Mouse (Mus musculus) midbrain, embryonic 13.5 days (tissue): ENCODE data around the gene Tex14. TPM values are rescaled to one million over a fixed set of nuclear protein-coding genes. Genes with fewer than 3 reads are reported as not detected.

Experiments used
- ATAC-seq: fragments of 200-750 bp; cut with Nextera tagmentation; 2 replicates; pipeline ENCODE4 v1.8.0; 2017; ENCODE audit warnings: mild to moderate bottlenecking, moderate TSS enrichment, moderate library complexity
- H3K27ac ChIP-seq: fragments of 300-500 bp; sonication (generic); 2 replicates; pipeline ENCODE4 v1.5.1; 2015; ENCODE audit warnings: inconsistent platforms, mild to moderate bottlenecking, moderate library complexity
- H3K27me3 ChIP-seq: fragments of 300-500 bp; sonication (generic); 2 replicates; pipeline ENCODE4 v1.6.1; 2015; ENCODE audit warnings: mild to moderate bottlenecking, inconsistent platforms
- H3K36me3 ChIP-seq: fragments of 300-500 bp; sonication (generic); 2 replicates; pipeline ENCODE4 v1.6.1; 2015; ENCODE audit warnings: mild to moderate bottlenecking, inconsistent platforms
- H3K4me1 ChIP-seq: fragments of 300-500 bp; sonication (generic); replicated peaks from 2 replicates; pipeline ENCODE4 v1.6.1; 2015; ENCODE audit warnings: inconsistent platforms
- H3K4me2 ChIP-seq: fragments of 300-500 bp; sonication (generic); replicated peaks from 2 replicates; pipeline ENCODE4 v1.6.1; 2015; ENCODE audit warnings: moderate library complexity, mild to moderate bottlenecking, inconsistent platforms
- H3K4me3 ChIP-seq: fragments of 300-500 bp; sonication (generic); replicated peaks from 2 replicates; pipeline ENCODE4 v1.5.1; 2015; ENCODE audit warnings: mild to moderate bottlenecking, inconsistent platforms
- H3K9ac ChIP-seq: fragments of 300-500 bp; sonication (generic); replicated peaks from 2 replicates; pipeline ENCODE4 v1.6.1; 2015; ENCODE audit warnings: mild to moderate bottlenecking, inconsistent platforms
- H3K9me3 ChIP-seq: fragments of 300-500 bp; sonication (generic); 2 replicates; pipeline ENCODE4 v1.6.1; 2016; ENCODE audit warnings: mild to moderate bottlenecking, inconsistent platforms
- WGBS: fragments of 180-500 bp; shearing (Covaris S2); methylation state at CpG from one replicate; pipeline ENCODE4 v1.1.7; 2015; 5-methylcytosine and 5-hydroxymethylcytosine counted together
- polyA plus RNA-seq: library from polyadenylated mRNA; unstranded; fragments of >200 nt; fragmentation: Nextera tagmentation; extraction: Ambion mirVana; gene quantifications from 2 replicates; pipeline ENCODE4 v1.2.1, GENCODE M21; 2015

The Tex14 gene
- polyA plus RNA-seq, 1 experiment from 2014 or later, result 0.38 TPM

DNA sequence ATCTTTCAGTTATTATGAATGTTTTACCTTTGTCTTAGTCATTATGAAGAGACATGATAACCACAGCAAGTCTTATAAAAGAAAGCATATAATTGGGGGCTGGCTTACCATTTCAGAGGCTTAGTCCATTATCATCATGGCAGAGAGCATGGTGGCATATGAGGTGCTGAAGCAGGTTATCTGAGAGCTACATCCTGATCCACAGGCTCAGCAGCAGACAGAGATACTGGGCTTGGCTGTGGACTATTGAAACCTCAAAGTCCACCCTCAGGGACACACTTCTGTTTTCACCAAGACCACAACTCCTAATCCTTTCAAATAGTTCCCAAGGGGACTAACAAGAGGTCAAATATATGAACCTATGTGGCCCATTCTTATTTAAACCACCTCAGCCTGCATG lies 119.1 kb downstream of the Tex14 start:
- no peaks in the 10 kb centered on the region for H3K36me3 ChIP-seq
- no peaks in the 10 kb centered on the region for H3K9me3 ChIP-seq
- H3K4me1 ChIP-seq, result no peaks in the 10 kb centered on the region
- ATAC-seq, result no peak
- H3K27ac ChIP-seq, result no peak overlapping the region
- no peak overlapping the region for H3K4me2 ChIP-seq
- H3K27me3 ChIP-seq, result no peaks in the 10 kb centered on the region
- no peak overlapping the region for H3K4me3 ChIP-seq
- H3K9ac ChIP-seq, result no peak overlapping the region

DNA sequence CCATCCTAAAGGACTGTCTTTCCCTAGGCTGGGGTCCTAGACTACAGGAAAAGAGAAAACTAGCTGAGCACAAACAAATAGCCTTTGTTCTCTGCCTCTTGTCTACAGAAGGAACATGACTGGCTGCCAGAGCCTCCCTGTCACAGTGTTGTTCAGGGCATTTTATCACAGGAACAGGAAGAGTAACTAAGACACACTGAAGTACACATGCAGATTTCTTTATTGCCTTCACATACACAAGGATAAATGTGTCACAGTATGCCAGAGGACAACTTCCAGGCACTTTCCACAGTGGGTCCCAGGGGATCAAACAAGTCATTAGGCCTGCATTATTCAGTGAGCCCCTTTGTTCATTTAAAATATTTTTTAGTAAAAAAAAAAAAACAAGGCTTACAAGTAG lies 119.9 kb downstream of the Tex14 start:
- H3K4me2 ChIP-seq, result no peak overlapping the region
- no peaks in the 10 kb centered on the region for H3K9me3 ChIP-seq
- ATAC-seq, result no peak
- no peaks in the 10 kb centered on the region for H3K36me3 ChIP-seq
- H3K4me1 ChIP-seq, result no peaks in the 10 kb centered on the region
- no peak overlapping the region for H3K4me3 ChIP-seq
- H3K27ac ChIP-seq, result no peak overlapping the region
- H3K9ac ChIP-seq, result no peak overlapping the region
- H3K27me3 ChIP-seq, result no peaks in the 10 kb centered on the region

DNA sequence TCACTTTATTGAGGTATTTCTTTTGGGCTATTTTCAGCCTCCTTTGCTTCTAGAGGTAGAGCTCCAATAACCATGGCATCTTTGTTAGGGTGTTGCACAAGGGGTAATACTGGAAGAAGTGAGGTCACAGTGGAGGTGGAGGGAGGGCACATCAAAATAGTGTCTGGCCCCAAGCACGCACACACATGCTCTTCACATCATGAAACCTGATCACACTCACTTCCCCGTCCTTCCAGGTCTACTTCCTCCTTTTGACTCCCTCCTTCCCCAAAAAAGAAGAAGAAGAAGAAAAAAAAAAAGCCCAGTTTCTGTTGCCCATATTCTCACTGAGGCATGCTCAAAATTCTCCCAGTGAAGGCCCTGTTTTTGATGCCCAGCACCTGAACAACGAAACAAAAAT lies 122.5 kb downstream of the Tex14 start:
- H3K4me3 ChIP-seq, result no peak overlapping the region
- no peaks in the 10 kb centered on the region for H3K4me1 ChIP-seq
- H3K4me2 ChIP-seq, result no peak overlapping the region
- no peak for ATAC-seq
- H3K27me3 ChIP-seq, result no peaks in the 10 kb centered on the region
- H3K36me3 ChIP-seq, result no peaks in the 10 kb centered on the region
- no peak overlapping the region for H3K9ac ChIP-seq
- 84% methylated on average over 3 of the region's 3 CpGs for WGBS
- H3K27ac ChIP-seq, result no peak overlapping the region
- H3K9me3 ChIP-seq, result no peaks in the 10 kb centered on the region

DNA sequence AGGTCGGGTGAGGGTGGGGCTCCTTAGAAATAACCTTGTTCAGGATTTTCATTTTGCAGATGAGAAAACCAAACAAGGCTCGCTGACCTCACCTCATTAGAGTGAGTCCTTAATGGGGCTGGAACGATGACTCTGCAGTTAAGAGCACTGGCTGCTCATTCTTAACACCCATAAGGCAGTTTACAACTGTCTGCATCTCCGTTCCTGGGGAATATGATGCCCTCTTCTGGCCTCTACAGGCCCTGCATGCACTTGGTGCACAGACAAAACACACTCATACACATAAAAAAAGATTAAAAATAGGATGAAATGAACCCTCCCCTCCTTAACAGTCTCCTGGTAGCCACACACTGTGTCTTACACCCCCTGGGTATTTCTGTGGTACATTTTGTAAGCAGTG lies 123.1 kb downstream of the Tex14 start:
- no peak overlapping the region for H3K4me2 ChIP-seq
- H3K9me3 ChIP-seq, result no peaks in the 10 kb centered on the region
- no peaks in the 10 kb centered on the region for H3K36me3 ChIP-seq
- H3K4me1 ChIP-seq, result no peaks in the 10 kb centered on the region
- H3K9ac ChIP-seq, result no peak overlapping the region
- no peak overlapping the region for H3K27ac ChIP-seq
- no peaks in the 10 kb centered on the region for H3K27me3 ChIP-seq
- H3K4me3 ChIP-seq, result no peak overlapping the region
- 63% methylated on average over 4 of the region's 4 CpGs for WGBS
- ATAC-seq, result no peak

DNA sequence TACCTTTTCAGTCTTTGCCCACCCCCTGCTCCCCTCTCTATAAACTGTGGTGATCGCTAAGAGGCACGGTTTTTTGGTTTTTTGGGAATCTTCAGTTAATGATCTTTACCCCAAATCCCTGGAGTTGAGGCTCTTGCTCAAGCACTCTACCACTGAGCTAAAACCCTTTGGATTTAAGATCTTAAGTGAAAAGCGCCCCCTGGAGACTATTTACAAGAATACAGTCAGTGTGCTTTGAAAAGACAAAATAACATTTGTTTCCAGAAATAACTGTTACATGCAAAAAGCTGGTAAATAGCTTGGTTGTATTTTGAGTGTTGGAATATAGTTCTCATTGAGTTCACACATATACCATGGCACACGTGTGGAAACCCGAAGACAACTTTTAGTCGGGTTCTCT lies 126.8 kb downstream of the Tex14 start:
- H3K27me3 ChIP-seq, result no peaks in the 10 kb centered on the region
- H3K4me3 ChIP-seq, result no peak overlapping the region
- H3K36me3 ChIP-seq, result no peaks in the 10 kb centered on the region
- no peaks in the 10 kb centered on the region for H3K9me3 ChIP-seq
- H3K4me2 ChIP-seq, result no peak overlapping the region
- H3K9ac ChIP-seq, result no peak overlapping the region
- no peak overlapping the region for H3K27ac ChIP-seq
- no peak for ATAC-seq
- no peaks in the 10 kb centered on the region for H3K4me1 ChIP-seq
- 51% methylated on average over 6 of the region's 6 CpGs for WGBS

DNA sequence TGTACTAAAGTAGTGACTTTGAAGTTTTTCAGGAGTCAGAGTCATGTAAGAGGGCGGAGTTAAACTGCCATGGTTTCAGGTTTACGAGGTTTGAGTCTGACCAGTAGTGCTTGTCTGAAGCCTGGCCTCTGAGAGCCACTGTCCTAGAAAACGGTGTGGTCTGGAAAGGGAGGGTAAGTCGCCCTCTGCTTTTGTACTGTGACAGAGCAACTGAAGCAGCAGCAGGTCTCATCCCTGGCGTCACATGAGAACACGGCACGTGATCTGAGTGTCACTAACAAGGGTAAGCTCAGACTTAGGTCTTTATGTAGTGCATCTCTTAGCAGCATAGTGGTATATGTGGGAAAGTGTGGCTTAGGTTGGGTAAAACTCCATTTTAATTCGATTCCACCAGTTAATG lies 137.4 kb downstream of the Tex14 start:
- 41% methylated on average over 8 of the region's 8 CpGs for WGBS
- no peaks in the 10 kb centered on the region for H3K36me3 ChIP-seq

DNA sequence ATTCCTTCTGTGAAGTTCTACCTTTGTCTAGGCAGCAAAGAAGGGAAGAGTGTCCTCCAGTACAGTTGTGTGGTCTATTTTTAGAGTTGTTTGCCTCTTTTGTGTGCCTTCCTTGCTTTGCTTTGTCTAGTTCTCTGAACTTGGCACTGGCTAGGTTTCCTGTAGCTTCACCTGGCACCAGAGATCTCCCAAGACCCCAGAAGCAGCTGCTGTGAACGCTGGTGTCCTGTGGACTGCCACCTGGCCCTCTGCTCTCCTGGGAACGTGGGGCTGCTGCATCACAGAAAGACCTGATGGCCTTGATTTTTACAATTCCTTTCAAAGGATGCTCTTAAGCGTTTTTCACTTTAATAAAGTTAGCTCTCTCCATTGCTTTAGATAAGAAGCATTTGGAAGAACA lies 138.0 kb downstream of the Tex14 start:
- no peaks in the 10 kb centered on the region for H3K27me3 ChIP-seq
- no peak for ATAC-seq
- WGBS, result 62% methylated on average over 3 of the region's 3 CpGs
- no peak overlapping the region for H3K4me2 ChIP-seq
- H3K4me1 ChIP-seq, result no peaks in the 10 kb centered on the region
- no peak overlapping the region for H3K4me3 ChIP-seq
- H3K36me3 ChIP-seq, result no peaks in the 10 kb centered on the region
- H3K27ac ChIP-seq, result no peak overlapping the region
- H3K9ac ChIP-seq, result no peak overlapping the region
- no peaks in the 10 kb centered on the region for H3K9me3 ChIP-seq

More for the DNA sequence above, 137.4 kb downstream of the Tex14 start:
- no peaks in the 10 kb centered on the region for H3K4me1 ChIP-seq
- no peak overlapping the region for H3K9ac ChIP-seq
- H3K9me3 ChIP-seq, result no peaks in the 10 kb centered on the region
- no peak for ATAC-seq
- no peak overlapping the region for H3K4me3 ChIP-seq
- no peak overlapping the region for H3K4me2 ChIP-seq
- no peak overlapping the region for H3K27ac ChIP-seq
- no peaks in the 10 kb centered on the region for H3K27me3 ChIP-seq

DNA sequence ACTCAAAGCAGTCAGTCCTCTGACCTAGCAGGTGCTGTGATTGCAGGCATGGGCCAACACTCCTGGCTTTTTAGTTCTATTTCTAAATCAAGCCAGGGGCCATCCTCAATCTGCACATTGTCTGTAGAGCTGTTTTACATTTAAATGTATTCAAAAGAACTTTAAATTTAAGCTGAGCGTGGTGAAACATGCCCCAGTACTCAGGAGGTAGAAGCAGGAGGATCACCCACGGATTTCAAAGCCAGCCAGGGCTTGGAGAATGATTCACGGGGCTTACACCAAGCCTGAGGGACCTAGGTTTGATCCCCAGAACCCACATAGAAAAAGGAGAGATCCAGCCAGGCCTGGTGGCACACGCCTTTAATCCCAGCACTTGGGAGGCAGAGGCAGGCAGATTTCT lies 148.5 kb downstream of the Tex14 start:
- Histone ChIP-seq H3K9me3 (no peaks in the 10 kb centered on the region), H3K36me3 (no peaks in the 10 kb centered on the region), H3K4me2 (no peak overlapping the region), H3K4me1 (no peaks in the 10 kb centered on the region), H3K4me3 (no peak overlapping the region), H3K27me3 (no peaks in the 10 kb centered on the region), H3K27ac (no peak overlapping the region), H3K9ac (no peak overlapping the region)
- 79% methylated on average over 4 of the region's 4 CpGs for WGBS
- no peak for ATAC-seq

DNA sequence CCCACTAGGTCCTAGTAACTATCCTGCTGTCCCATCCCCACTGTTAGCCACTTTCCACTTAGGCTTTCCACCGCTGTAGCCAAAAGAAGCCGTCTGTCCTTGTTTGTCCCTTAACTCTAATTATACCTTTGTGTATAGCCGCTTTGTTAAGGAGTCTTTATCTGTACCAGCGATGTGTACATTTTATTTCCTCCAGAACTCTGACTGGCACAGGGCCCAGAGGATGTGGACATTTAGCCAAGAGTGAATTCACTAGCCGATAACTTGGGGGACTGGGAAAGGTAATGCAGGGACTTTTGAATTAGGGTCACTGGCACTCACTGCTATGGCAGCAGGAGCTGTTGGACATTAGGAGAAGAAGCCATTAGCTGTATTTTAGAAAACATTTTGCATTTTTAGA lies 149.5 kb downstream of the Tex14 start:
- Histone ChIP-seq H3K27me3 (no peaks in the 10 kb centered on the region), H3K27ac (no peak overlapping the region), H3K4me3 (no peak overlapping the region), H3K9ac (no peak overlapping the region), H3K36me3 (no peaks in the 10 kb centered on the region), H3K9me3 (no peaks in the 10 kb centered on the region), H3K4me1 (no peaks in the 10 kb centered on the region), H3K4me2 (no peak overlapping the region)
- WGBS, result 53% methylated on average over 5 of the region's 5 CpGs
- no peak for ATAC-seq

DNA sequence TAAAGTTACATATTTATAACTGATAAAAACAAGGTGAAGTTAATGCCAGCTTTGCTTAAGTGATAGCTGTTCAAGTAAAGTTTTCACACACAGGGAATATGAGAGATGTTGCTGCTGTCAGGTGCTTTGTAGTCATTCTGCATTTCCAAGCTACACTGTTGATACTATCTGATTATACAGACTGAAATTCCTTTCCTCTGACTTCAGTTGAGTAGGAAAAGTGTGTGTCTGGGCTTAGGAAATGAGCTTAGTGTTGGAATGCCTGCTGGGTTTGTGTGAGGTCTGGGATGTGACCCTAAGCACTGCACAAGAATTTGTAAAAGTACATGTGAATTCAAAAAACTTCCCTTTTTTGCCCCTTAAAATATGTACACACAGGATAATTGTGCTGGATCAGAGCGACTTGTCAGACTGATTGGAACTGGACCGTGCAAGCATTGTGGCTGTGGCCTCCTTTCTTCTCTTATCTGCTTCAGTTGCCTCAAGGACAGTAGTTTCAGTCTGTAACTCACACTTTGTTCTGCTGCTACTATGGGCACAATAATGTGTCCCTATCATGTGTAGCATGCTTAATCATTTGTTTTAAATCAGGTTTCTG lies 150.3 kb downstream of the Tex14 start:
- no peak for ATAC-seq
- no peaks in the 10 kb centered on the region for H3K36me3 ChIP-seq
- H3K4me3 ChIP-seq, result no peak overlapping the region
- 24% methylated on average over 2 of the region's 2 CpGs for WGBS
- H3K4me1 ChIP-seq, result no peaks in the 10 kb centered on the region
- H3K4me2 ChIP-seq, result no peak overlapping the region
- H3K27me3 ChIP-seq, result no peaks in the 10 kb centered on the region
- no peaks in the 10 kb centered on the region for H3K9me3 ChIP-seq
- no peak overlapping the region for H3K27ac ChIP-seq
- no peak overlapping the region for H3K9ac ChIP-seq

DNA sequence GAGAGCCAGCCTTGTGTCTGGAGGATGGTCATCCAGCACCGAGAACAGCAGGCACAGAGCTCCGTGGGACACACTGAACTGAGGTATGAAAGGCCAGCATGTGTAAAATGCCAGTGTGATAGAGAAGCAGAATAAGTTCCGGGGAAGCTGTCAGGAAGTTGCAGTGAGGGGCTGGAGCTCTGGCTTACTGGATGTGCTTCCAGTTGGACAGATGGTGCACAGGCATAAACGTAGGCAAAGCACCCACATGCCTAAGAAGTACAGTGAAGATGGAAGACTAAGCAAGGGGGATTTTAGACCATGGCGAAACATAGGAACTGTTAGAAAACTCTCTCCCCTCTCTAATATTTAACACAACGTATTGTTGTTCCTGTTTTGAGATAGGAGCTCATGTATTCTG lies 156.3 kb downstream of the Tex14 start:
- no peaks in the 10 kb centered on the region for H3K4me1 ChIP-seq
- no peak overlapping the region for H3K4me3 ChIP-seq
- H3K27ac ChIP-seq, result no peak overlapping the region
- H3K9ac ChIP-seq, result no peak overlapping the region
- no peak overlapping the region for H3K4me2 ChIP-seq
- H3K27me3 ChIP-seq, result no peaks in the 10 kb centered on the region
- no peaks in the 10 kb centered on the region for H3K36me3 ChIP-seq
- H3K9me3 ChIP-seq, result no peaks in the 10 kb centered on the region
- 86% methylated on average over 6 of the region's 6 CpGs for WGBS
- no peak for ATAC-seq

DNA sequence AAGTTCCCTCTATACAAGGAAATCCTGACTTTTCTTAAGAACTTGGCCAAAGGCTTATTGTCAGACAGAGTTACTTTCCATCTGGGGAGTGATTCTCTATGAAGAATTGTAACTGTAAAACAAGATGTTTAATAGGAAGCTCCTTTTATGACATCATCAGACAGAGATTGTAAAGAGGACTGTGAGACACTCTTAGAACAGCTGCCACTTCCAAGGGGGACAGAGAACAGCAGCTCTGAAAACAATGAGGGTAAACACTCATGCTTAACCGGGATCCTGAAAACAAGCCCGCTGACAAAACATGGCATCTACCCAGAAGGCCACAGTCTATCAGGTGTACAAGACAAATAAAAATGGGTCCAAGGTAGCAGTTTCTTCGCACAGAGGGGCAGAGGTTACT lies 161.6 kb downstream of the Tex14 start, which contains the start of gene Gm11492:
TSS of gene Gm11492 (plus strand) at position 153 of the 400 bp plus-strand sequence.
- Histone ChIP-seq H3K27ac (no peak within 1 kb of the TSS), H3K36me3 (no peaks in the 10 kb centered on the region), H3K4me2 (no peak within 1 kb of the TSS), H3K4me3 (no peak within 1 kb of the TSS), H3K4me1 (no peaks in the 10 kb centered on the region), H3K9me3 (no peaks in the 10 kb centered on the region), H3K9ac (no peak within 1 kb of the TSS), H3K27me3 (no peaks in the 10 kb centered on the region)
- no peak for ATAC-seq
- WGBS, result 88% methylated on average over 3 of the region's 3 CpGs

DNA sequence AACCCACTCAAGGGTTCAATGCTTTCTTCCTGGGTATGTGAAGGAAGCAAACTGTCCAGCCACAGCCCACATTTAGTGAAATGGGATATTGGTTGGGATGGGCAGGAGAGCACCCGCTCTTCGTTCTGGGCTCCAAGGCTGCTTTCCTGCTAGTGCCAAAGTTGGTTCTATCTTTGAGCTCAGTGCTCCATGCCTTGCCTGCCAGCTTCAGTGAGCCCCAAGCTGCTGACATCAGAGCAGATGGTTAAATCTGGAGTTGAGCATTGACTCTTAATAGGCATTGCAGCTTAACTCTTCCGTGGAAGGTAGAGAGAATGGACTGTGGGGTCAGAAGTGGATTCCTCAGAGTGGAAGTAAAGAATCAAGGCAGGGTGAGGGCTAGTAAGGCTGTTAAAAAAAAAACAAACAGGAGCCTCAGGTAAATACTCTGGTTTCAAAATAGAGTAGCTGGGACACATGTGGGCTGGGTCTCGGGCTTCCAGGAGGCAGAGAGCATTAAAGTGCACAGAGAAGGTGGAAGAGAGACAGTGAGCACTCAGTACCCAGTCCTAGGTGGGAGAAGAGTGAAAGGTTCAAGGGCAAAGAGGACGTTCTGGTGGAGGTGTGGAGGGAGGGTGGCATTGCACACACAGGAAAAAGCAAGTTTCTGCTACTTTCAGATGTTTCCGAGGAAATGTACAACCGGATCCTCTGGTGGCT lies 163.5 kb downstream of the Tex14 start, which contains the start of gene Sept4:
TSS of gene Sept4 (plus strand) at position 649 of the 699 bp plus-strand sequence.
- Histone ChIP-seq H3K9ac (no peak within 1 kb of the TSS), H3K4me1 (no peaks in the 10 kb centered on the region), H3K36me3 (no peaks in the 10 kb centered on the region), H3K27ac (no peak within 1 kb of the TSS), H3K4me2 (no peak within 1 kb of the TSS), H3K9me3 (no peaks in the 10 kb centered on the region), H3K4me3 (no peak within 1 kb of the TSS), H3K27me3 (no peaks in the 10 kb centered on the region)
- WGBS, result 78% methylated on average over 7 of the region's 7 CpGs
- ATAC-seq, result no peak
